Mouse (Mus musculus): Measurements from ENCODE around the gene Rpl10a.

DNA sequence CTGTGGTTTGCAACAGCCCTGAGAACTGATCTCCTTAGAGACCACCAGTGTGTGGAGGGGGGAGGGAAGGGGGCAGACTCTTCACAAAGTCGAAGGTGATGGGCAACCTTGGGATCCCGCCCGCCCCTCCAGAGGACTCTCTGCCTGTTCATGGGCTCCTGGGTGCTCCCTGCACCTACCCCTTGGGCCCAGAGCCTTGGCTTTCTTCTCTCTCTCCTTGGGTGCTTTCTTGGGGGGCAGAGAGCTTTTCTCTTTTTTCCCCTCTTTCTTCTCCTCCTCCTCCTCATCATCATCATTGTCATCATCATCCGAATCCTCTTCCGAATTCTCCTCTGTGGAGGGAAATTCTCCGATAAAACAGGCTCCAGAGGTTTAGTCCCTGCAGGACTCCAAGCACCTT is 35.2 kb downstream of the Rpl10a start:
- no peak for TF ChIP-seq GATA1 (IDR thresholded peaks at IDR 0.05; ENCODE audit: borderline replicate concordance, low read length)
- no peak for TF ChIP-seq FLI1 (IDR thresholded peaks at IDR 0.05; ENCODE audit: low read length)

Measured in megakaryocyte, embryonic 14.5 days (primary cell).